Mouse (Mus musculus) myocyte (in vitro differentiated cells): ENCODE data around the gene Zfhx3. TPM values are rescaled to one million over a fixed set of nuclear protein-coding genes. Genes with fewer than 3 reads are reported as not detected.

Experiments
- H3K27me3 ChIP-seq: one replicate; pipeline ENCODE4 v1.6.1; 2011; ENCODE audit not compliant: control insufficient read depth, insufficient read depth, insufficient read length
- H3K36me3 ChIP-seq: one replicate; pipeline ENCODE4 v1.6.1; 2011; ENCODE audit not compliant: control insufficient read depth, insufficient read depth
- H3K4me2 ChIP-seq: one replicate; pipeline ENCODE4 v1.6.1; 2011; ENCODE audit warnings: low read depth, control low read depth
- H3K4me3 ChIP-seq: one replicate; pipeline ENCODE4 v1.5.1; 2011; ENCODE audit warnings: mild to moderate bottlenecking, control low read depth, moderate library complexity
- H3K79me2 ChIP-seq: one replicate; pipeline ENCODE4 v1.6.1; 2011; ENCODE audit not compliant: control insufficient read depth, insufficient read depth
- H3ac ChIP-seq: one replicate; pipeline ENCODE4 v1.6.1; 2011; ENCODE audit not compliant: control insufficient read depth, insufficient read length
- CEBPB ChIP-seq: IDR thresholded peaks from 2 replicates; pipeline ENCODE4 v1.6.1; 2011; ENCODE audit warnings: mild to moderate bottlenecking, moderate library complexity; ENCODE audit not compliant: poor library complexity, insufficient read depth, severe bottlenecking
- E2F4 ChIP-seq: IDR thresholded peaks from one replicate; pipeline ENCODE4 v1.6.1; 2011; ENCODE audit warnings: mild to moderate bottlenecking, control low read depth, moderate library complexity; ENCODE audit not compliant: insufficient read depth
- MAX ChIP-seq: IDR thresholded peaks from one replicate; pipeline ENCODE4 v1.6.1; 2011; ENCODE audit warnings: low read depth, mild to moderate bottlenecking, control low read depth
- MYOD1 ChIP-seq, 3 experiments: IDR thresholded peaks; one replicate each; pipeline ENCODE4 v1.6.1; 2011; ENCODE audit warnings: control low read depth in 2 of 3, low read depth in 2 of 3, mild to moderate bottlenecking in 2 of 3, moderate library complexity in 1 of 3; ENCODE audit not compliant: insufficient read length in 2 of 3, control insufficient read depth in 1 of 3
- MYOG ChIP-seq, 3 experiments: IDR thresholded peaks; one replicate each; pipeline ENCODE4 v1.6.1; 2011; ENCODE audit warnings: control low read depth in 2 of 3, low read depth in 2 of 3, mild to moderate bottlenecking in 2 of 3; ENCODE audit not compliant: insufficient read length in 2 of 3, control insufficient read depth in 1 of 3, insufficient read depth in 1 of 3
- POLR2A ChIP-seq: IDR thresholded peaks from one replicate; pipeline ENCODE4 v1.6.1; 2011; ENCODE audit warnings: low read depth, mild to moderate bottlenecking, control low read depth, moderate library complexity; ENCODE audit not compliant: insufficient read length
- POLR2AphosphoS2 ChIP-seq: IDR thresholded peaks from one replicate; pipeline ENCODE4 v1.6.1; 2011; ENCODE audit warnings: low read depth, control low read depth; ENCODE audit not compliant: insufficient read length
- REST ChIP-seq: IDR thresholded peaks from one replicate; pipeline ENCODE4 v1.6.1; 2011; ENCODE audit warnings: mild to moderate bottlenecking, control low read depth, moderate library complexity; ENCODE audit not compliant: insufficient read depth, insufficient read length
- SRF ChIP-seq: IDR thresholded peaks from one replicate; pipeline ENCODE4 v1.6.1; 2011; ENCODE audit warnings: low read depth; ENCODE audit not compliant: control insufficient read depth, insufficient read length
- TCF12 ChIP-seq: IDR thresholded peaks from one replicate; pipeline ENCODE4 v1.6.1; 2011; ENCODE audit warnings: mild to moderate bottlenecking, control low read depth; ENCODE audit not compliant: poor library complexity, insufficient read depth, severe bottlenecking
- TCF3 ChIP-seq: IDR thresholded peaks from one replicate; pipeline ENCODE4 v1.6.1; 2011; ENCODE audit warnings: low read depth, control low read depth; ENCODE audit not compliant: insufficient read length
- USF1 ChIP-seq: IDR thresholded peaks from one replicate; pipeline ENCODE4 v1.6.1; 2011; ENCODE audit warnings: low read depth, mild to moderate bottlenecking, control low read depth, moderate library complexity
- polyA plus RNA-seq: library from polyadenylated mRNA; unstranded; fragments of >200 nt; fragmentation: generic; extraction: Trizol; gene quantifications from one replicate; pipeline ENCODE4 v1.2.1, GENCODE M21; 2012; ENCODE audit warnings: missing spikeins

Zfhx3 gene
- polyA plus RNA-seq, 1 experiment, result 3.0 TPM

- Histone ChIP-seq H3ac (no peak overlapping the region), H3K4me2 (no peak overlapping the region), H3K27me3 (no peaks in the 10 kb centered on the region), H3K4me3 (no peak overlapping the region), H3K79me2 (no peaks in the 10 kb centered on the region), H3K36me3 (no peaks in the 10 kb centered on the region)
- TF ChIP-seq E2F4 (no peak), TCF12 (no peak), MYOD1 (IDR thresholded peaks at IDR 0.05; ENCODE audit: control insufficient read depth in 1 of 3, insufficient read length in 2 of 3, low read depth in 2 of 3) (no peak), MAX (no peak), USF1 (no peak), REST (no peak), POLR2AphosphoS2 (no peak), SRF (no peak)
Observed at GRCm38 (mm10) chr8:108582251-108582650, 639.8 kb downstream of the Zfhx3 start.

DNA sequence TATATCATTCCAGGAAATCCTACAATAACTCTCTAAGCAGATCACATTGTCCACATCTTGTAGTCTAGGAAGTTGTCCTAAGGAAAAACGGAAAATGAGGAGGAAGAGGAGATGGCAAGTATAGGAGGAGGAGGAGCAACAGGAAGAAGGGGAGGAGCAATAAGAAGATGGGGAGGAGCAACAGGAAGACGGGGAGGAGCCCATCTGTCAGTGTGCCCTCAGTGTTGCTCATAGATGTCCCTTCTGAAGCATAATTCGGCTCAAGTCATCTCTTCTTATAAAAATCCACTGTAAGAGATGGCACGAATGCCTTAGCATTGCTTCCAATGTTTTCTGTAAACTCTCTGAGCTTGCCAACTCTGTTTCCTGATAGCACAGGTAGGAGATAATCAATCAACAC is 640.8 kb downstream of the Zfhx3 start:
- TF ChIP-seq MYOD1 (IDR thresholded peaks at IDR 0.05; ENCODE audit: control insufficient read depth in 1 of 3, insufficient read length in 2 of 3, low read depth in 2 of 3), result no peak
- no peak for TF ChIP-seq USF1
- no peak for TF ChIP-seq TCF12
- TF ChIP-seq E2F4, result no peak
- no peak for TF ChIP-seq POLR2A
- TF ChIP-seq SRF, result no peak
- TF ChIP-seq MAX, result no peak
- TF ChIP-seq MYOG (IDR thresholded peaks at IDR 0.05; ENCODE audit: control insufficient read depth in 1 of 3, insufficient read depth in 1 of 3, insufficient read length in 2 of 3, low read depth in 2 of 3), result no peak
- no peak for TF ChIP-seq CEBPB
- no peak for TF ChIP-seq TCF3
- TF ChIP-seq POLR2AphosphoS2, result no peak
- no peak for TF ChIP-seq REST
- Histone ChIP-seq H3K27me3 (no peaks in the 10 kb centered on the region), H3K79me2 (no peaks in the 10 kb centered on the region), H3K4me2 (no peak overlapping the region), H3K36me3 (no peaks in the 10 kb centered on the region), H3K4me3 (no peak overlapping the region), H3ac (no peak overlapping the region)

DNA sequence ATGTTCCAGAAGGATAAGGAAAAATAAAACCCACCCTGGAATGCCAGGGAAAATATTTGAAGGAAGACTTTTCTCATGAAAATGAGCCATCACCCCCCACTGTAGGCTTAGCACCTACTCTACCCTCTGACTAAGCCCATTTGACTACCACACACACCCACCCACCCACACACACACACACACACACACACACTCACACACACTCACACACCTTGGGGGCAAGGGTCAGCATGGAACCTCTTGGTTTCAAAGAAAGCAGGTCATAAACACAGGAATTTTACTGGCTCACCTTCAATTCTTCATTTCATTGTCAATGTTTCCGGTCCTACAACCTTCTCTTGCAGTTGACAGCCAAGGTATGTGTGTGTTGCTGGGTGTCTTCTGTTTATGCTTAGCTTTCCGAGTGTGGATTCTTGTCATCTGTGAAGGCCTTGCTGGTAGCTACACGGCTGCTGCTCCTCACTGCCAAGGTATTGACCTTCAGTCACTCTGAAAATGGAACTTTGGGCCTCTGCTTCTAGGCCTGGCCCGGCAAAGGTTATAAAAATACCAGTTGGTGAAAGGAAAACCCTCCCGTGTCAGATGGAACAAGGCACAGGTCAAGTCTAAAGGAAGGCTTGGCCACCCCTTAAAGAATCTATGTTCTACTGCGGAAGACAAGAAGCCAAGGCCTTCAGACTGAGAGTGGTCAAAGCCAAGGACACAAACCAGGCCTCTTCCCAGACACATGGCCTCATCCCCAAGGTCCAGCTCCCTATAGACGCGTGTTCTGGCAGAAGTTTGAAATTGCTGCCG is 641.6 kb downstream of the Zfhx3 start:
- Histone ChIP-seq H3K36me3 (no peaks in the 10 kb centered on the region), H3K4me2 (no peak overlapping the region)

DNA sequence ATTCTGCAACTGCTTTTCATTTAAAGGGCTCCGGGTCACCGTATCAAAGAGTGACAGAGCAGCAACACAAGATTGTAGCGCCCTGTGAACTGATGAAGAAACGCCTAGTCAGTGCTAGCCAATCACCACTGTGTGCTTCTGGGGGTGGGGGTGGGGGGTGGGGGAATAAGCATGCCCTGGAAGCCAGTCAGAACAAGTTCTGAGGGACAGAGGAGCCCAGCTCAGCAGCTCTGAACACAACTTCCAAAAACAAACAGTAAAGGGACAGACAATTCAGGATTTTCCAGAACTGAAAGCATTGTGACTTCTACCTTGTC is 642.2 kb downstream of the Zfhx3 start:
- Histone ChIP-seq H3ac (no peak overlapping the region), H3K4me3 (no peak overlapping the region), H3K4me2 (no peak overlapping the region), H3K27me3 (no peaks in the 10 kb centered on the region), H3K36me3 (no peaks in the 10 kb centered on the region), H3K79me2 (no peaks in the 10 kb centered on the region)
- no peak for TF ChIP-seq SRF
- no peak for TF ChIP-seq CEBPB
- no peak for TF ChIP-seq MYOD1 (IDR thresholded peaks at IDR 0.05; ENCODE audit: control insufficient read depth in 1 of 3, insufficient read length in 2 of 3, low read depth in 2 of 3)
- TF ChIP-seq MYOG (IDR thresholded peaks at IDR 0.05; ENCODE audit: control insufficient read depth in 1 of 3, insufficient read depth in 1 of 3, insufficient read length in 2 of 3, low read depth in 2 of 3), result no peak
- no peak for TF ChIP-seq POLR2AphosphoS2
- TF ChIP-seq POLR2A, result no peak
- no peak for TF ChIP-seq REST
- TF ChIP-seq E2F4, result no peak
- no peak for TF ChIP-seq TCF3
- no peak for TF ChIP-seq MAX
- TF ChIP-seq TCF12, result no peak

More for the DNA sequence above, 641.6 kb downstream of the Zfhx3 start:
- no peak overlapping the region for H3K4me3 ChIP-seq
- no peaks in the 10 kb centered on the region for H3K27me3 ChIP-seq
- H3ac ChIP-seq, result no peak overlapping the region
- no peaks in the 10 kb centered on the region for H3K79me2 ChIP-seq
- TF ChIP-seq USF1 (no peak), MYOG (IDR thresholded peaks at IDR 0.05; ENCODE audit: control insufficient read depth in 1 of 3, insufficient read depth in 1 of 3, insufficient read length in 2 of 3, low read depth in 2 of 3) (no peak), REST (no peak), POLR2AphosphoS2 (no peak), MAX (no peak), E2F4 (no peak), TCF3 (no peak), POLR2A (no peak), CEBPB (no peak), SRF (no peak)

DNA sequence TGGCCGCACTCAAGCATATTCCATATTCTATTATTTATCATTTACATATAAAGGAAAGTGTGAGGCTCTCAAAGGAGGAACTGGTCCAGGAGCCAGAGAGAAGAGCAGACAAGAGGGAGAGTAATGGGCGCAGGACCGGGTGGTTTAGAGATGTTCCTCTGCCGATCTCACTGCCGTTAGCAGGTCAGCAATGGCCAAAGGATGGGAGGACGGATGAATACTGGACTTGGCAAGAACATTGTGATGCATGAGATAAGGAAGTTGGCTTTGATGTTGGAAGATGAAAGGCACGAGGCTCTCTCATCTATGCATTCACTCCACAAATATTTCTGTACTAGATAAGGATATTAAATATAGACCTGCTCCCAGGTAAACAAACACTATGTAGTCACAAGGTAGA is 648.6 kb downstream of the Zfhx3 start:
- no peak overlapping the region for H3K4me2 ChIP-seq
- no peaks in the 10 kb centered on the region for H3K36me3 ChIP-seq
- no peaks in the 10 kb centered on the region for H3K27me3 ChIP-seq
- no peaks in the 10 kb centered on the region for H3K79me2 ChIP-seq
- no peak overlapping the region for H3ac ChIP-seq
- TF ChIP-seq SRF (no peak), MYOG (IDR thresholded peaks at IDR 0.05; ENCODE audit: control insufficient read depth in 1 of 3, insufficient read depth in 1 of 3, insufficient read length in 2 of 3, low read depth in 2 of 3) (no peak), POLR2A (no peak), REST (no peak), TCF3 (no peak), POLR2AphosphoS2 (no peak), MYOD1 (IDR thresholded peaks at IDR 0.05; ENCODE audit: control insufficient read depth in 1 of 3, insufficient read length in 2 of 3, low read depth in 2 of 3) (no peak), E2F4 (no peak), CEBPB (no peak), TCF12 (no peak), MAX (no peak), USF1 (no peak)
- no peak overlapping the region for H3K4me3 ChIP-seq
